Mouse (Mus musculus): ENCODE data around the gene Trpc2.

DNA sequence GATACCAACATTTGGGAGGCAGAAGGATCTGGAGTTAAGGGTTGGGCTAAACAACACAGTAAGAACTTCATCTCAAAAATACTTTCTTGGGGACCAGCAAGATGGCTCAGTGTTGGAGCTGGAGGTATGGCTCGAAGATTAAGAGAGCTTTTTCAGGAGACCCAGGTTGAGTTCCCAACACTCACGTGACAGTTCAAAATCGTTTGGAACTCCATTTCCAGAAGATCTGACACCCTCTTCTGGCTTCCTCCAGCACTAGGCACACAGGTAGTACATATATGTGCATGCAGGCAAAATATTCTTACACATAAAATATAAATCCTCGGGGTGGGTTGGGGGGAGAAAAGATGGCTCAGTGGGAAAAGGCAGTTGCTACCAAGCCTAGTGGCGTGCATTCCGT lies 16.6 kb upstream of the Trpc2 start:
- no peak for TF ChIP-seq CTCF (IDR thresholded peaks at IDR 0.05; ENCODE audit: low read depth, low read length)
- TF ChIP-seq EP300 (IDR thresholded peaks at IDR 0.05; ENCODE audit: insufficient read depth, low read depth, low read length), result no peak
